Mouse (Mus musculus) adrenal gland, postnatal 4 days (tissue): Measurements from ENCODE around the gene Cts8. TPM values are rescaled to one million over a fixed set of nuclear protein-coding genes. Genes with fewer than 3 reads are reported as not detected.

Source experiments
- DNase-seq, 2 experiments: peaks; one replicate each; pipeline ENCODE4 v3.0.0; 2021 to 2022; ENCODE audit warnings: low spot score in 2 of 2, mixed read lengths in 2 of 2
- long read RNA-seq, 2 experiments: library from polyadenylated mRNA; stranded (forward); transcript quantifications; one replicate each; pipeline ENCODE4 v2.0.0; 2021
- total RNA-seq, 2 experiments: library from RNA; stranded (reverse); gene quantifications; 2 replicates each; pipeline ENCODE4 v1.2.3; 2021

Cts8 gene
- not detected for total RNA-seq
- long read RNA-seq, experiment 1 = 0 reads
- long read RNA-seq, experiment 2 = 0 reads

GRCm38 (mm10) chr13:61255258-61255657 is at the start of gene Cts8:
Gene Cts8, minus strand, starts transcription at chr13:61255358.
- no peak for DNase-seq

DNA sequence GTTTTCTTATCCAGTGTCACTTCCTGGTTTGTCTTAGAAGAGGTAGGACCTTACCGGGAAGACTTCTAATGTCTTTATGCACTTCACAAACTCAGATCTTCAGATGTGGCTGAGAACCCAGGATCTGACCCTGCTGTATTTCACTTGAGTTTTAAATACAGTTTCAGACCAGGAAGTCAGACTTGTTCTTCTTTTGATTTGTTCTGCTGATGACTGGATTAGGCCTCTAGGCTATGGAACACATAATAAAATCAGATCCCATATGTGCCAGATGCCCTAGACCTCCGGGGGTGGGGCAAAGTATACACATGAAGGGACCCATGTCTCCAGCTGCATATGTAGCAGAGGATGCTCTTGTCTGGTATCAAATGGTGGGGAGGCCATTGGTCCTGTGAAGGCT is 33.6 kb upstream of the Cts8 start, which contains the start of gene Gm49398:
TSS of gene Gm49398 (minus strand) at position 101 of the 400 bp plus-strand sequence.
- DNase-seq = no peak

- DNase-seq = peak in 1 of 2 experiments; percentile 7
These were observed 13.8 kb downstream of the Cts8 start for GRCm38 (mm10) chr13:61241076-61241947.

DNA sequence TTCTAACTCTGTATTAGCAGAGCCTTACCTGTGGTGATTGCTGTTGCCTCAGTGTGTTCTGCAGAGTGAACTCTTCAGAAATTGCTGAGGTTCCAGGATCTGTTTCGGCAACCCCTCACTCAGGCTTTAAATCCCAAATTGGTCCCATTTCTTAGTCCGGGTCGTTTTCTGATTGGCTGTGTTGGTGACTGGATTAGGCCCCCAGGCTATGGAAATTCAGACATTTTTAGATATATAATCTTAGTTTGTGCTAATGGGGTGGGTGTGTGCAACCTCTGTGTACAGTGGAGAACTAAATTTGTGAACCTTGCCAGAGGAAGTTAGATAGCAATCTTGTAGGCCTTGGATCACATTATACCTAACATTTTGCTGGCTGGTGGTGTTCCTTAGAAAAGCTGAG is 51.8 kb downstream of the Cts8 start, which contains the start of gene Cts6:
TSS of gene Cts6 (minus strand) at position 101 of the 400 bp plus-strand sequence.
- no peak for DNase-seq

Other genes starting within 250 kb of the Cts8 start
- gene Ctsj, start 249.4 kb downstream of the Cts8 start, total RNA-seq = not detected
- not detected for gene Ctsq, start 214.7 kb downstream of the Cts8 start, total RNA-seq
- gene Ctsr, start 91.1 kb downstream of the Cts8 start, total RNA-seq = not detected
- gene Cts6, start 51.9 kb downstream of the Cts8 start, total RNA-seq = not detected
- gene Gm49398, start 33.5 kb upstream of the Cts8 start, total RNA-seq = not detected
- not detected for gene Cts7, start 102.8 kb upstream of the Cts8 start, total RNA-seq